Mouse (Mus musculus): ENCODE data around the gene Osbpl5. TPM values are rescaled to one million over a fixed set of nuclear protein-coding genes. Genes with fewer than 3 reads are reported as not detected.
A peak's percentile ranks its signal among the peaks of the same experiment; 100 is the strongest.

The Osbpl5 gene
- polyA plus RNA-seq, 1 experiment from 2014 or later, result 63.2 TPM

DNA sequence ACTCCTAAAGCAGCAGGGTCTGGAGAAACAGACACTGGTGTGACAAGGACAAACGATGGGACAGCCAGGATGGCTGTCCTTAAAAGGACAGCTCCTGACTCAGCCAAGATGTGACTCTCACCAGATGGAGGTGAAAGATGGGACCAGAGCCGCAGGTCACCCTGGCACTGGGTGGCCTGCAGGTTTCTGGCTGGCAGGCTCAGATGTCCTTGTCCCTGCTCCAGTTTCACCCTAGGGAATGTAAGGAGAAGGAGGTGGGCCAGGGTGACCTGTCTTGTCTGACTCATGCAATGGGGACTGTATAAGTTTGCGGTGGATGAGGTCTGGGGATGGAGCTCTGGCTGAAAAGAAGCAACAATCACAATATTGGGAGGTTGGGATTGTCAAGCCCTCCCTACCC is 4.2 kb downstream of the Osbpl5 start:
- Histone ChIP-seq H3K4me1 (peaks cover 19% of the 10 kb centered on the region), H3K9ac (no peak overlapping the region), H3K9me3 (no peaks in the 10 kb centered on the region), H3K27me3 (peaks cover 16% of the 10 kb centered on the region; the same call in 1 of the 2 replicates), H3K4me3 (no peak overlapping the region), H3K4me2 (no peak overlapping the region), H3K36me3 (no peaks in the 10 kb centered on the region), H3K27ac (no peak overlapping the region)
- ATAC-seq (ENCODE audit: insufficient number of reproducible peaks, low FRiP score, low TSS enrichment, low read depth), result no peak
- 79% methylated on average over 3 of the region's 3 CpGs for WGBS

DNA sequence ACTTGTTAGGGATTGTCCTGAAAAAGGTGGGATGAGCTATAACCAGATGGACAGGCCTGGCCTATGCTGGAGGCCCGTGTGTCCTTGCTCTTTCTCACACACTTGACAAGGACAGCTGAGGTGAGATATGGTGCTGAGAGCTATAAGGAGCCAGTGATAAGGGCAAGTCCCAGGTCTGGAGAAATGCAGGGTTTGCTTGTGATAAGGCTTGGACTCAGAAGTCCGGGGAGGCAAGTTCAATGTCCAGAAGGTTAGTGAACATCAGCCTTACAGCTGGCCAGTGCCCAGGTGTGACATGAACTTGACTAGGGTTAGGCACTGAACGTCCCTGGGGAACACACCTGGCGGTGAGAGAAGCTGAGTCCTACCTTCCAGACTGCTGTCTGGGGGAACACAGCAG is 4.7 kb downstream of the Osbpl5 start:
- no peak for ATAC-seq (ENCODE audit: insufficient number of reproducible peaks, low FRiP score, low TSS enrichment, low read depth)
- H3K9me3 ChIP-seq, result no peaks in the 10 kb centered on the region
- no peak overlapping the region for H3K9ac ChIP-seq
- no peak overlapping the region for H3K27ac ChIP-seq
- no peak overlapping the region for H3K4me2 ChIP-seq
- H3K4me3 ChIP-seq, result no peak overlapping the region
- peaks cover 16% of the 10 kb centered on the region; the same call in 1 of the 2 replicates for H3K27me3 ChIP-seq
- 58% methylated on average over 4 of the region's 4 CpGs for WGBS
- H3K36me3 ChIP-seq, result no peaks in the 10 kb centered on the region
- peaks cover 15% of the 10 kb centered on the region for H3K4me1 ChIP-seq

DNA sequence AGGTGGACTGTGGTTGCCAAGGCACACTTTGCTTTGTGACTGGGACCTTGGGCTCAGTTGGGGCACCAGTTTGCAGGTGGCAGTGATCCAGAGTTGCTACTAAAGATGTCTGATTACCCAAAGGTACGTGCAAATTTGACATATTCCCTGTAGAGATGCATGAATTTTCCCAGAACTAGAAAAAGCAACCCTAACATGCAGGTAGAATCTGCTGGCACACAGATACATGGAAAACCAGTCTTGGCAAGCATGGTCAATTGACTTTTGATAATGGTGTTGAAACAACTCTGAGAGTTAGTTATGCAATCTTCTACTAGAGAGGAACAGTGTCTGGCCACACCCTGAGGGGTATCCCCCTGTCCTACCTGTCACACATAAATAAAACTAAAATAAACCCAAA is 5.4 kb downstream of the Osbpl5 start:
- Histone ChIP-seq H3K4me3 (no peak overlapping the region), H3K4me2 (no peak overlapping the region), H3K9ac (no peak overlapping the region), H3K36me3 (no peaks in the 10 kb centered on the region), H3K4me1 (peaks cover 9% of the 10 kb centered on the region), H3K27ac (no peak overlapping the region), H3K27me3 (peaks cover 16% of the 10 kb centered on the region; the same call in 1 of the 2 replicates), H3K9me3 (no peaks in the 10 kb centered on the region)
- ATAC-seq (ENCODE audit: insufficient number of reproducible peaks, low FRiP score, low TSS enrichment, low read depth), result no peak
- 66% methylated on average over 1 of the region's 1 CpGs for WGBS

DNA sequence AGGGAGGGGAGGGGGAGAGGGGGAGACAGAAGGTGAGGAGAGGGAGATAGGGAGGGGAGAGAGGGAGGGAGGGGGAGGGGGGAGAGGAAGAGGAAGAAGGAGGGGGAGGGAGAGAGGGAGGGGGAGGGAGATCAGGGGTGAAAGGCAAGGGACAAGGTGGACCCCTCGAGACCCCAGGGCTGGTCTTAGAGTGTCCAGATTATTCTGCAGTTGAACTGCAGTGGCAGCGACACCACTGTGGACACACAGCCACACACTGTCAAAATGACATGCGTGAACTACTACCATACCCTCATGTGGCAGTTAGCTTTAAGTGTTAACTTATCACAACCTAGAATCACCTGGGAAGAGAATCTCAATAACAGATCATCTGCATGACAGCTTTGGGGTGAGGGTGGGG is 7.7 kb downstream of the Osbpl5 start:
- Histone ChIP-seq H3K36me3 (no peaks in the 10 kb centered on the region), H3K27ac (no peak overlapping the region), H3K27me3 (no peaks in the 10 kb centered on the region), H3K4me1 (peaks cover 7% of the 10 kb centered on the region), H3K9ac (no peak overlapping the region), H3K4me3 (no peak overlapping the region), H3K4me2 (no peak overlapping the region), H3K9me3 (no peaks in the 10 kb centered on the region)
- ATAC-seq (ENCODE audit: insufficient number of reproducible peaks, low FRiP score, low TSS enrichment, low read depth), result no peak
- 67% methylated on average over 3 of the region's 3 CpGs for whole genome bisulfite sequencing

DNA sequence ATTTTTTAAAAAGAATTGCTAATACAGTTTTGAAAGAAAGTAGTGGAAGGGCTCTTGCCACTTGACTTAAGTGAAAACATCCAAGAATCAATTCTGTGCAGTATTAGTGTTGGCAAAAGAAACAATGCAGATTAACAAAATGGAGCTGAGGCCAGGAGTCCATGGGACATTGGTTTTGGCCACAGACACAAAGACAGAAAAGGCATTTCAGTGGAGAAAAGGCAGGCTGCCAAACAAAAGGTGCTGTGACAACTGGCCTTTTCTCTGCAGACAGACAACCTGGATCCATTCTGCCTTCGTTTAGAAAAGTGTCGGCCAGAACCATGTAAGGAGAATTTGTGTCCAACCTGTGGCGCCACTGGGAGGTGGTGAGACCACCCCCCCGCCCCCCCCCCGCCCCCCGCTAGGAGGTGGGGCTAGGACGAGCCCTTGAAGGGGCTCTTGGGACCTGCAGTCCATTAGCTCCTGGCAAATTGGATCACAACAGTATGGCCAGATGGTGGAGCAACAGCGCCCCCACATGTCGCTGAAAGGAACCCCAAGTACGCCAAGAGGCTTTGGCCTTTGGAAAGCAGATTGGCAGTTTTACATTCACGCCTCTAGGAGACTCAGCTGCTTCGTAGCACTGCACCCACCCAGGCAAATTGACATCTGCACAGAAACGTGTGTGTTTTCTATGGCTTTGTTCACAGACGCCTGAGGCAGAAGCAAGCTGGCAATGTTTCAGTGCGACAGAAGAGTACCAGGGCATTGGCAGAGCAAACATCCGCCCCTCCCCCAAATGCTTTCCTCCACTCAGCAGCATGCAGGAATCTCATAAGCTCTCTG is 8.5 kb downstream of the Osbpl5 start:
- ATAC-seq (ENCODE audit: insufficient number of reproducible peaks, low FRiP score, low TSS enrichment, low read depth), result peak; percentile 73
- Histone ChIP-seq H3K9ac (no peak overlapping the region), H3K27ac (peak overlapping the region; percentile 54), H3K36me3 (no peaks in the 10 kb centered on the region), H3K27me3 (no peaks in the 10 kb centered on the region), H3K4me1 (peaks cover 7% of the 10 kb centered on the region), H3K4me3 (peak overlapping the region; percentile 21), H3K4me2 (peak overlapping the region; percentile 49), H3K9me3 (no peaks in the 10 kb centered on the region)
- 4% methylated on average over 16 of the region's 16 CpGs for WGBS

DNA sequence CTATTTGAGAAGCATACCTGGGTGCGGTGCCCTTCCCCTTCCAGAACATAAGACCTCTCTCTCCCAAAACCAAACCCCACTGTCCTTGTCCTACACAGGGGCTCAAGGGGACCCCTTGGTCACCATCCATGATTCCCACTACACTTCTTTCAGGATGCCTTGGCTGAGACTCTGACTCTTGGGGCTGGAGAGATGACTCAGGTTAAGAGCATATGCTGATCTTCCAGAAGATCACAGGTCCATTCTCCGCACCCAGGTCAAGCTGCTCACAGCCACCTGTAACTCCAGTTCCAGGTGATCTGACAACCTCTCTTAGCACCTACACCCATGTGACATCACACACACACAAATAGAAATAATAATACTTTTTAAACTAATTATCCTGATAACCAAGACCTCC is 16.1 kb downstream of the Osbpl5 start:
- ATAC-seq (ENCODE audit: insufficient number of reproducible peaks, low FRiP score, low TSS enrichment, low read depth), result no peak
- H3K4me1 ChIP-seq, result peaks cover 34% of the 10 kb centered on the region
- H3K4me2 ChIP-seq, result peak overlapping the region; percentile 95
- H3K36me3 ChIP-seq, result no peaks in the 10 kb centered on the region
- H3K27me3 ChIP-seq, result no peaks in the 10 kb centered on the region
- no peaks in the 10 kb centered on the region for H3K9me3 ChIP-seq
- H3K4me3 ChIP-seq, result peak overlapping the region; percentile 79
- H3K27ac ChIP-seq, result peak overlapping the region; percentile 79
- peak overlapping the region; percentile 78; the same call in 1 of the 2 replicates for H3K9ac ChIP-seq
- WGBS, result 22% methylated on average over 2 of the region's 2 CpGs

DNA sequence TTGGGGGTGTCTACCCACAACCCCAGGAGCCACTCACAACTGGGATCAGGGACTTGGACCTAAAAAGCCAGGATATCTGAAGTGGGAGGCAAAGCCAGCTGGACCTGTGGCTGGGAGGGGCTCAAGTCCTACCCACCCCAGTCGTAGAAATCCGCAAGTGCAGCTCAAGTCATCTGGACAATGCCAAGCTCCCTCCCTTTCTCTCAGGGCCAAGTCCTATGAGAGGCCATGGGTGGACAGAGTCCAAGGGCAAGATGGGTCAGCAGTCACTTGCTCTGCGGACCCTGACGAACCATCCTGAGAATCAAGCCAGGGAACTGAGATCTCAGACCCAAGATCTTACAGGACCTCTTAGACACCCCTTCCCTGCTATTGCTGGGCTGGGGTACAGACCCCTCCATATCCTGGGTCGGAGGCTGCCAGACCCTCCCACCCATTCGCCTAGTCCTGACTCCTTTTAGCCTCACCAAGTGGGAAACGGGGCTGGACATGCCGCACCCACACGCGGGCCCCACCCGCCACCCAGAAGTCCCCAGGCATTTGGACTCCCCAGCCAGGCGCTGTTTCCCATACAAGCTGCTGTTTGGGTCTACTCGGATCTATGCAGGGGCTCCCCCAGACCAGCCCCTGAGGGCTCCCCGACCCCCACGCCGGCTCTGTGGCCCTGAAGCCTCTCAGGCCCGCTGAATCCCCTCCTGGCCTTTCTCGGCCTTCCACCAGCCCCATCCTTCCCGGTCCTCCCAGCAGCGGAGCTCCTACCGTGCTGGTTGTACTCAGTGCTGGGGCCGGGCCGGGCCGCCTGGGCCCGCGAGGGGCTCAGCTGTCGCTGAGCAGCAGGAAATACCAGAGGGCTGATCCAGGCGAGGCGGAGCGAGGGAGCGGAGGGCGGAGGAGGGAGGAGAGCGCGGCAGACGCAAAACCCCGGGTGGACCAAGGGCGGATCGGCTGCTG is 17.0 kb downstream of the Osbpl5 start:
- H3K4me3 ChIP-seq, result peak overlapping the region; percentile 79
- H3K27ac ChIP-seq, result peak overlapping the region; percentile 92
- H3K4me1 ChIP-seq, result peaks cover 34% of the 10 kb centered on the region
- peak overlapping the region; percentile 78 for H3K9ac ChIP-seq
- no peaks in the 10 kb centered on the region for H3K9me3 ChIP-seq
- no peaks in the 10 kb centered on the region; the same call in 1 of the 2 replicates for H3K36me3 ChIP-seq
- WGBS, result 3% methylated on average over 37 of the region's 38 CpGs
- peak; percentile 89 for ATAC-seq (ENCODE audit: insufficient number of reproducible peaks, low FRiP score, low TSS enrichment, low read depth)
- H3K4me2 ChIP-seq, result peak overlapping the region; percentile 95
- no peaks in the 10 kb centered on the region for H3K27me3 ChIP-seq

DNA sequence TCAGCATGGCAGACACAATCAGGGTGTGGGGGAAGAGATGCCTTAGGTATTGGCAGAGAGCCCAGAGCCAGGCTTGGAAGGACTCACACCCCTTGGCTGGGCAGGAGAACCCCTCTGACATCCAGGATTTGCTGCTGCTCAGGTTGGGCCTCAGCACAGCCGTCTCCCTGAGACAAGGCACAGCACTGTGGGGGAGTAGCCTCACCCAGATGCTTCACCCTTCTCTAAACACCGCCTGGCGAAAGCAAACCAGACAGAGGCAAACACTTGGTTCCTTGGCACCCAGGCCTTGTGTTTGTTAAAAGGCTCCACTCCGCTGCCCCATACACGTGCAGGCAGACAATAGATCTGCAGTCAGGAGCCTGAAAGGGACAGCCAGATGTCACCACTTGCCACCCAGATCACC is 18.2 kb downstream of the Osbpl5 start:
- Histone ChIP-seq H3K36me3 (peaks cover 5% of the 10 kb centered on the region; the same call in 1 of the 2 replicates), H3K4me1 (peaks cover 34% of the 10 kb centered on the region), H3K4me2 (peak overlapping the region; percentile 95), H3K4me3 (peak overlapping the region; percentile 79), H3K27me3 (no peaks in the 10 kb centered on the region), H3K9ac (peak overlapping the region; percentile 10; the same call in 1 of the 2 replicates), H3K27ac (peak overlapping the region; percentile 92), H3K9me3 (no peaks in the 10 kb centered on the region)
- WGBS, result 31% methylated on average over 5 of the region's 5 CpGs
- 0 out of 2 replicates have a peak, but pooled peaks have one; percentile 26 for ATAC-seq (ENCODE audit: insufficient number of reproducible peaks, low FRiP score, low TSS enrichment, low read depth)

DNA sequence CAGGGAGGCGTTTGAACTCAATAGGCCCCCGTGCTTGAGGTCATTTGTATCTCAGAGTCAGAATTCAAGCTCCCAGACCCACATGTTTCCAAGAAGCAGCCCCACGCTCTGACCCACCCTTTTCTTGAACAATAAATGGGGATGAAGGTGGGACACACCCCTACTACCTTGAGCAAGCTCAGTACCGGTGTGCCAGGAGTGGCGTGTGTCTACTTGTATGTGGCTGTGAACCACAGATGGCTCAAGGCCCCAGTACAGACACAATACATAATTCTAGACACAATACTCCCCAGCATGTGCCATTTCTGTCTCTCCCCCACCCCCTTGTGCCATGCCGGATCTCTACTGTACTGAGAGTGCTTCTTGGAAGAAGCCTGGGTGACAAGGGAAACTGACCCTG is 18.6 kb downstream of the Osbpl5 start:
- Histone ChIP-seq H3K27me3 (no peaks in the 10 kb centered on the region), H3K4me2 (peak overlapping the region; percentile 95), H3K27ac (peak overlapping the region; percentile 92), H3K36me3 (peaks cover 9% of the 10 kb centered on the region; the same call in 1 of the 2 replicates), H3K4me1 (peaks cover 34% of the 10 kb centered on the region), H3K4me3 (peak overlapping the region; percentile 79), H3K9ac (peak overlapping the region; percentile 10; the same call in 1 of the 2 replicates), H3K9me3 (no peaks in the 10 kb centered on the region)
- 61% methylated on average over 6 of the region's 6 CpGs for WGBS
- no peak for ATAC-seq (ENCODE audit: insufficient number of reproducible peaks, low FRiP score, low TSS enrichment, low read depth)

DNA sequence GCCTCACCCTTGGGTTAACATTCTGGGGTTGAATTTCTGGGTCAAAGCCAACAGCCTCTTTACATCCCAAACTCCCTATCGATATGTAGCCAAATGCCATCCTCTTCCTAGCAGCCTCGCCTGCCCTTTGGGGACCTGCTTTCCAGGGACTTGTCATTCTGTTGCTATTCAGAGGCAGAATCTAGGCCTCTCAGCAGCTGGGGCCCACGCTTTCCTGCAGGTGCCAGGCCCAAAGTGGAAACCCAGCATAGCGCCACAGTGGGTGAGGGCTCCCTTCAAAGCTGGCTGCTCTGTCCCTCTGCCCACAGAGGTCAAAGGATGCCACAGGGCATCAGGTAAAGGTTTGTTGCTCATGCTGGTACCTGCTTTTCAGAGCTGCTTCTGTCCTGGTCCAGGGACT is 23.0 kb downstream of the Osbpl5 start:
- Histone ChIP-seq H3K4me2 (no peak overlapping the region), H3K9ac (no peak overlapping the region), H3K4me1 (peaks cover 19% of the 10 kb centered on the region), H3K4me3 (no peak overlapping the region), H3K36me3 (peaks cover 10% of the 10 kb centered on the region; the same call in 1 of the 2 replicates), H3K9me3 (no peaks in the 10 kb centered on the region), H3K27ac (no peak overlapping the region), H3K27me3 (no peaks in the 10 kb centered on the region)
- WGBS, result 80% methylated on average over 4 of the region's 4 CpGs
- ATAC-seq (ENCODE audit: insufficient number of reproducible peaks, low FRiP score, low TSS enrichment, low read depth), result no peak

DNA sequence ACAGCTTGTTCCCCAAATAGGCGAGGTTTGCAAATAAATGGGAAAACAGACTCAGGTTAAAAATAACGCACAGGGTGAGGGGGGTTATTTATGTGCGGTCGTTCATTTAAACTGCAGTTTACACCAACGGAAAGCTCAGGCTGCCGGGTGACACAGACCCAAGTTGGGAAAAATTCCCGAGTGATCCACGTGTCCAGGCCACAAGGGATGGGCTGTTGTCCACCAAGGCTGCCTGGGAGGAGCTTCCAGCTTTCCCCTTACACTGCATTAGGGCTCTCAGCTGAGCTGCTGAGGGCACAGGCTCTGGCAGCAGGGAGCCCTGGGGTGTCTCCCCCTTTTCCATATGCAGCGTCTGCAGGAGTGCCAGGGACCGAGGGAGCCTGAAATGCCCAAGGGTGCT is 26.9 kb downstream of the Osbpl5 start:
- Histone ChIP-seq H3K4me2 (no peak overlapping the region), H3K4me1 (peaks cover 8% of the 10 kb centered on the region), H3K27me3 (no peaks in the 10 kb centered on the region), H3K4me3 (no peak overlapping the region), H3K36me3 (peaks cover 17% of the 10 kb centered on the region; the same call in 1 of the 2 replicates), H3K9ac (no peak overlapping the region), H3K27ac (peak overlapping the region; percentile 38; the same call in 1 of the 2 replicates), H3K9me3 (no peaks in the 10 kb centered on the region)
- ATAC-seq (ENCODE audit: insufficient number of reproducible peaks, low FRiP score, low TSS enrichment, low read depth), result no peak
- WGBS, result 53% methylated on average over 10 of the region's 10 CpGs
